ENCODE assay signal across 10 mouse cellular contexts in the genomic region with DNA sequence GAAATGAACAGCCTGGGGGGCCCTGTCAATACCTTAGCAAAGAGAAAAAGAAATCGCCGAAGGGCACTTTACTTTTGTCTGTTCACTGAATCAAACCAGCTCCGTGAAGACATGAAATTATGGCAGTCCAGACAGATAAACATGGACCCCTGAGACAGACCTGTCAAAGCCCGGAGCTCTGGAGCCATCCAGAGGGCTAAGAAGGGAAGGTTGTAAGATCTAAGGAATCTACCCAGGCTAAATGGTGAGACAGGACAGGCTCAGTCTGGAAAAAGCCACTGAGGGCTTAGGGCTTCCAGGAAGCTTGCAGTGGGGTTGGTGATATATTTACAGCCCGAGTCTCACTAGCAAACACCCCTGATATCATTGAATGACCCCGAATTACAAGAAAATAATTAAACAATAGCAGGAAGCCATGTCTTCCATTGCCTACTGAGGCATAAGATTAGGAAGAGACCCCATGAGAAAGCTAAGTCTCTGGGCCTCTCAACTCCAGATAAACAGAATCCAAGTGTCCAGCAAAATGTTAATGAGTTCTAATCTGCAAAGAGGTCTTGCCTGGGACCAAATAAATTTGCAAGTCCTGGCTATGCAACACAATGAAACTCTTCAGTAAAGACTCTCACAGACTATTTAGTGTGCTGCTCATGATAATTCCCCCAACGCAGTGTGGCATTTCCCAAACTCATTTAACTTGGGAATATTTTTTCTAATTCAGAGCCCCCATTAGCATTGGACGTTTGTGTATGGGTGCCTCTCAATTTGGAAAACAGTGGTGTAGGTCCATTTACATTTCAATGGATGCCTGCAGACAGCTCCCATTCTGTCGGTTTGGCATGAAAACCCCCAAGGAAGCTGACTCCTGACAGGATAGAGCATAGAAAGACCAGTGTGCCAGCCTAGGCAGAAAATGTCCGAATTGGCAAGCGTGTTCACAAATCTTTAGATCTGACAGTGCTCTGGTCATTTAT.
DNase-seq lines count a peak whose midpoint lies in the region; ATAC-seq lines count a peak whose summit lies in the region.
"Had no signal": no experiment of that assay in that cellular context is flagged by ENCODE, and none has a peak within 500 bp of the region (broad histone marks: within the 10 kb centered on the region; RNA-seq: fewer than 3 reads in every experiment).

No protein-coding gene starts in this region.

- WGBS in hindbrain, embryonic 13.5 days = 12% methylated on average over 11 of the region's 11 CpGs
- WGBS in midbrain, embryonic 11.5 days = 12% methylated on average over 11 of the region's 11 CpGs

- no peaks in the 10 kb centered on the region for H3K9me3 ChIP-seq in hindbrain, embryonic 13.5 days
- no peaks in the 10 kb centered on the region for H3K9me3 ChIP-seq in midbrain, embryonic 11.5 days (ENCODE audit: control insufficient read depth, low read length)

- no peak overlapping the region for H3K9ac ChIP-seq in hindbrain, embryonic 13.5 days
- H3K9ac ChIP-seq in midbrain, embryonic 11.5 days (ENCODE audit: low read length) = no peak overlapping the region

- DNase-seq in layer of hippocampus, adult 11-12 months (ENCODE audit: low spot score) = peak; percentile 36
- no peak for DNase-seq in layer of hippocampus, postnatal 25 days (ENCODE audit: extremely low spot score in 1 of 2, low spot score in 1 of 2)
- peak; percentile 94 for DNase-seq in midbrain, embryonic 11.5 days (ENCODE audit: low spot score, missing footprints)
- DNase-seq in right cerebral cortex, postnatal 4 days = peak; percentile 16
- no peak for DNase-seq in gastrocnemius, postnatal 36 days
- DNase-seq in kidney, postnatal 14 days = no peak
- DNase-seq in B cell, adult 2 months = no peak
- DNase-seq: lung, postnatal 36 days had no signal

- no peak overlapping the region for H3K4me3 ChIP-seq in hindbrain, embryonic 13.5 days
- H3K4me3 ChIP-seq in midbrain, embryonic 11.5 days (ENCODE audit: low read depth, low read length) = no peak overlapping the region

- no peaks in the 10 kb centered on the region for H3K36me3 ChIP-seq in hindbrain, embryonic 13.5 days
- H3K36me3 ChIP-seq in midbrain, embryonic 11.5 days (ENCODE audit: control insufficient read depth, insufficient read depth, low read length) = no peaks in the 10 kb centered on the region

- no peaks in the 10 kb centered on the region for H3K27me3 ChIP-seq in hindbrain, embryonic 13.5 days
- no peaks in the 10 kb centered on the region for H3K27me3 ChIP-seq in midbrain, embryonic 11.5 days (ENCODE audit: control insufficient read depth, insufficient read depth, low read length)

- intact Hi-C loops in gastrocnemius, postnatal 36 days (cut with DNase I) = no loop called here

- peaks cover 14% of the 10 kb centered on the region for H3K4me1 ChIP-seq in hindbrain, embryonic 13.5 days (replicated peaks)
- H3K4me1 ChIP-seq in midbrain, embryonic 11.5 days (ENCODE audit: control insufficient read depth, insufficient read depth, low read length) = peaks cover 15% of the 10 kb centered on the region

- no peak overlapping the region for H3K4me2 ChIP-seq in hindbrain, embryonic 13.5 days
- peak overlapping the region; percentile 13; the same call in 1 of the 2 replicates for H3K4me2 ChIP-seq in midbrain, embryonic 11.5 days

- ATAC-seq in hindbrain, embryonic 13.5 days (ENCODE audit: low FRiP score) = peak; percentile 92
- peak; percentile 93 for ATAC-seq in midbrain, embryonic 11.5 days (ENCODE audit: low FRiP score)

- peak overlapping the region; percentile 76 for H3K27ac ChIP-seq in hindbrain, embryonic 13.5 days
- peak overlapping the region; percentile 82 for H3K27ac ChIP-seq in midbrain, embryonic 11.5 days (ENCODE audit: low read depth, low read length)
- H3K27ac ChIP-seq: kidney, postnatal 0 days had no signal

Comparison
In these comparisons a context has a peak if more than half of its experiments do, and no peak if none do; other contexts are left out.
1. DNase-seq: peak in layer of hippocampus, adult 11-12 months (single experiment), midbrain, embryonic 11.5 days (single experiment) and right cerebral cortex, postnatal 4 days (single experiment); none in layer of hippocampus, postnatal 25 days (0 of 2), gastrocnemius, postnatal 36 days (0 of 2), kidney, postnatal 14 days (single experiment) and B cell, adult 2 months (0 of 2).